In genomic region chr6:90716853-90717252, GRCm38 (mm10) we compare ENCODE assay signal across 8 mouse cellular contexts.
DNase-seq lines count a peak whose midpoint lies in the region; ATAC-seq and TF ChIP-seq lines count a peak whose summit lies in the region.

No protein-coding gene starts in this region.

- H3K9ac ChIP-seq in kidney, postnatal 0 days (ENCODE audit: low read depth, low read length), result 0 out of 2 replicates have a peak overlapping the region, but pooled peaks have one; percentile 89
- H3K9ac ChIP-seq in forebrain, embryonic 11.5 days (ENCODE audit: low read length), result no peak overlapping the region
- H3K9ac ChIP-seq in intestine, postnatal 0 days (ENCODE audit: low read depth, low read length), result no peak overlapping the region
- no peak overlapping the region for H3K9ac ChIP-seq in midbrain, postnatal 0 days (replicated peaks; ENCODE audit: low read length, poor library complexity, severe bottlenecking)

- no peak for DNase-seq in kidney, postnatal 0 days (ENCODE audit: low spot score)
- no peak for DNase-seq in kidney, postnatal 4 days
- DNase-seq in forebrain, embryonic 11.5 days (ENCODE audit: low spot score), result no peak
- DNase-seq in midbrain, postnatal 0 days (ENCODE audit: low spot score), result no peak
- DNase-seq in gastrocnemius, postnatal 14 days, result no peak
- DNase-seq in cerebellum, adult 11-12 months, result no peak
- DNase-seq in adrenal gland, postnatal 10 days, result no peak

- no peak for TF ChIP-seq CTCF in kidney, postnatal 0 days (IDR thresholded peaks at IDR 0.05; ENCODE audit: low read depth)
- no peak for TF ChIP-seq CTCF in intestine, postnatal 0 days (IDR thresholded peaks at IDR 0.05; ENCODE audit: low read depth)
- TF ChIP-seq CTCF in midbrain, postnatal 0 days (IDR thresholded peaks at IDR 0.05), result no peak

- ATAC-seq in kidney, postnatal 0 days (replicated peaks; ENCODE audit: low FRiP score, low read depth), result no peak
- no peak for ATAC-seq in forebrain, embryonic 11.5 days (replicated peaks; ENCODE audit: low FRiP score)
- no peak for ATAC-seq in intestine, postnatal 0 days
- ATAC-seq in midbrain, postnatal 0 days (ENCODE audit: low FRiP score), result no peak

- no peaks in the 10 kb centered on the region for H3K36me3 ChIP-seq in kidney, postnatal 0 days (ENCODE audit: insufficient read depth, low read length)
- H3K36me3 ChIP-seq in forebrain, embryonic 11.5 days (ENCODE audit: control insufficient read depth, insufficient read depth, low read length), result no peaks in the 10 kb centered on the region
- H3K36me3 ChIP-seq in intestine, postnatal 0 days (ENCODE audit: control insufficient read depth, insufficient read depth), result no peaks in the 10 kb centered on the region
- no peaks in the 10 kb centered on the region for H3K36me3 ChIP-seq in midbrain, postnatal 0 days (ENCODE audit: insufficient read depth, low read length)

- H3K4me2 ChIP-seq in kidney, postnatal 0 days (ENCODE audit: low read length), result peak overlapping the region; percentile 81
- H3K4me2 ChIP-seq in forebrain, embryonic 11.5 days (ENCODE audit: low read depth, low read length, severe bottlenecking), result peak overlapping the region; percentile 77; the same call in 1 of the 2 replicates
- peak overlapping the region; percentile 95 for H3K4me2 ChIP-seq in intestine, postnatal 0 days (replicated peaks; ENCODE audit: low read depth)
- H3K4me2 ChIP-seq in midbrain, postnatal 0 days (ENCODE audit: low read depth, low read length, poor library complexity, severe bottlenecking), result peak overlapping the region; percentile 78; the same call in 1 of the 2 replicates

- no peaks in the 10 kb centered on the region for H3K27me3 ChIP-seq in kidney, postnatal 0 days (ENCODE audit: insufficient read depth, low read length)
- no peaks in the 10 kb centered on the region for H3K27me3 ChIP-seq in forebrain, embryonic 11.5 days (ENCODE audit: control insufficient read depth, insufficient read depth, low read length)
- H3K27me3 ChIP-seq in intestine, postnatal 0 days (replicated peaks; ENCODE audit: control insufficient read depth, insufficient read depth, low read length), result no peaks in the 10 kb centered on the region
- H3K27me3 ChIP-seq in midbrain, postnatal 0 days (ENCODE audit: insufficient read depth, low read length), result no peaks in the 10 kb centered on the region

- H3K27ac ChIP-seq in kidney, postnatal 0 days, result peak overlapping the region; percentile 88; the same call in 1 of the 2 replicates
- H3K27ac ChIP-seq in forebrain, embryonic 11.5 days (ENCODE audit: low read depth, low read length), result no peak overlapping the region
- no peak overlapping the region for H3K27ac ChIP-seq in intestine, postnatal 0 days (ENCODE audit: low read depth, low read length)
- no peak overlapping the region for H3K27ac ChIP-seq in midbrain, postnatal 0 days (ENCODE audit: low read depth, low read length)

- intact Hi-C loops in gastrocnemius, postnatal 14 days (cut with DNase I; ENCODE audit: low total_unique reads), result no loop called here

- H3K4me3 ChIP-seq in kidney, postnatal 0 days (replicated peaks; ENCODE audit: low read depth, low read length), result peak overlapping the region; percentile 72
- H3K4me3 ChIP-seq in forebrain, embryonic 11.5 days (ENCODE audit: low read depth, low read length), result no peak overlapping the region; the same call in 1 of the 2 replicates
- H3K4me3 ChIP-seq in intestine, postnatal 0 days (ENCODE audit: low read depth, low read length), result peak overlapping the region; percentile 76
- H3K4me3 ChIP-seq in midbrain, postnatal 0 days (ENCODE audit: low read depth, low read length), result no peak overlapping the region; the same call in 1 of the 2 replicates

- peaks cover 48% of the 10 kb centered on the region for H3K4me1 ChIP-seq in kidney, postnatal 0 days (replicated peaks; ENCODE audit: insufficient read depth, low read length)
- H3K4me1 ChIP-seq in forebrain, embryonic 11.5 days (replicated peaks; ENCODE audit: control insufficient read depth, insufficient read depth, low read length), result peaks cover 23% of the 10 kb centered on the region
- peaks cover 17% of the 10 kb centered on the region for H3K4me1 ChIP-seq in intestine, postnatal 0 days (replicated peaks; ENCODE audit: control insufficient read depth, insufficient read depth, low read length)
- H3K4me1 ChIP-seq in midbrain, postnatal 0 days (ENCODE audit: insufficient read depth, low read length), result peaks cover 21% of the 10 kb centered on the region

- no peaks in the 10 kb centered on the region for H3K9me3 ChIP-seq in kidney, postnatal 0 days (replicated peaks; ENCODE audit: low read length)
- no peaks in the 10 kb centered on the region for H3K9me3 ChIP-seq in forebrain, embryonic 11.5 days (ENCODE audit: control insufficient read depth, low read length)
- H3K9me3 ChIP-seq in intestine, postnatal 0 days (ENCODE audit: control insufficient read depth), result no peaks in the 10 kb centered on the region
- H3K9me3 ChIP-seq in midbrain, postnatal 0 days (ENCODE audit: low read length), result no peaks in the 10 kb centered on the region

- 29% methylated on average over 4 of the region's 4 CpGs for WGBS in kidney, postnatal 0 days
- 51% methylated on average over 4 of the region's 4 CpGs for WGBS in forebrain, embryonic 11.5 days
- 34% methylated on average over 4 of the region's 4 CpGs for WGBS in intestine, postnatal 0 days
- WGBS in midbrain, postnatal 0 days, result 49% methylated on average over 4 of the region's 4 CpGs

Comparison
In these comparisons a context has a peak if more than half of its experiments do, and no peak if none do; other contexts are left out.
1. H3K4me3 ChIP-seq: peak in kidney, postnatal 0 days (single experiment) and intestine, postnatal 0 days (single experiment); none in forebrain, embryonic 11.5 days (single experiment) and midbrain, postnatal 0 days (single experiment).
2. Peak in every context shown above with its lines, with median percentiles within 50 percentile points of each other: H3K4me2 ChIP-seq.